Mouse (Mus musculus) midbrain, embryonic 16.5 days (tissue): Measurements from ENCODE around the gene Ccdc171. TPM values are rescaled to one million over a fixed set of nuclear protein-coding genes. Genes with fewer than 3 reads are reported as not detected.

ENCODE experiments used
- ATAC-seq: fragments of 200-750 bp; cut with Nextera tagmentation; 2 replicates; pipeline ENCODE4 v1.8.0; 2017; ENCODE audit warnings: moderate TSS enrichment
- H3K27ac ChIP-seq: fragments of 300-500 bp; sonication (generic); 2 replicates; pipeline ENCODE4 v1.5.1; 2014; ENCODE audit warnings: mild to moderate bottlenecking, low read length, mixed read lengths
- H3K27me3 ChIP-seq: fragments of 300-500 bp; sonication (generic); 2 replicates; pipeline ENCODE4 v1.6.1; 2014; ENCODE audit warnings: low read depth, low read length, mixed read lengths; ENCODE audit not compliant: control insufficient read depth, insufficient read depth
- H3K36me3 ChIP-seq: fragments of 300-500 bp; sonication (generic); 2 replicates; pipeline ENCODE4 v1.6.1; 2014; ENCODE audit warnings: mild to moderate bottlenecking, low read length, moderate library complexity, mixed read lengths; ENCODE audit not compliant: control insufficient read depth, insufficient read depth
- H3K4me1 ChIP-seq: fragments of 300-500 bp; sonication (generic); 2 replicates; pipeline ENCODE4 v1.6.1; 2014; ENCODE audit warnings: mild to moderate bottlenecking, low read length, mixed read lengths; ENCODE audit not compliant: control insufficient read depth, insufficient read depth
- H3K4me2 ChIP-seq: fragments of 300-500 bp; sonication (generic); 2 replicates; pipeline ENCODE4 v1.6.1; 2014; ENCODE audit warnings: mild to moderate bottlenecking, low read length, mixed read lengths
- H3K4me3 ChIP-seq: fragments of 300-500 bp; sonication (generic); 2 replicates; pipeline ENCODE4 v1.5.1; 2014; ENCODE audit warnings: low read depth, mild to moderate bottlenecking, low read length, moderate library complexity, mixed read lengths
- H3K9ac ChIP-seq: fragments of 300-500 bp; sonication (generic); 2 replicates; pipeline ENCODE4 v1.6.1; 2014; ENCODE audit warnings: low read depth, low read length, mixed read lengths
- H3K9me3 ChIP-seq: fragments of 300-500 bp; sonication (generic); replicated peaks from 2 replicates; pipeline ENCODE4 v1.6.1; 2014; ENCODE audit warnings: mild to moderate bottlenecking, low read length, mixed read lengths; ENCODE audit not compliant: control insufficient read depth, poor library complexity, severe bottlenecking
- WGBS: fragments of 180-500 bp; shearing (Covaris S2); extraction: QIAGEN DNeasy Blood & Tissue Kit; methylation state at CpG from one replicate; pipeline ENCODE4 v1.1.7; 2014; 5-methylcytosine and 5-hydroxymethylcytosine counted together
- polyA plus RNA-seq: library from polyadenylated mRNA; unstranded; fragments of >200 nt; fragmentation: Nextera tagmentation; extraction: Ambion mirVana; gene quantifications from 2 replicates; pipeline ENCODE4 v1.2.1, GENCODE M21; 2015

Ccdc171 gene
- polyA plus RNA-seq, 1 experiment from 2014 or later, result 3.5 TPM

DNA sequence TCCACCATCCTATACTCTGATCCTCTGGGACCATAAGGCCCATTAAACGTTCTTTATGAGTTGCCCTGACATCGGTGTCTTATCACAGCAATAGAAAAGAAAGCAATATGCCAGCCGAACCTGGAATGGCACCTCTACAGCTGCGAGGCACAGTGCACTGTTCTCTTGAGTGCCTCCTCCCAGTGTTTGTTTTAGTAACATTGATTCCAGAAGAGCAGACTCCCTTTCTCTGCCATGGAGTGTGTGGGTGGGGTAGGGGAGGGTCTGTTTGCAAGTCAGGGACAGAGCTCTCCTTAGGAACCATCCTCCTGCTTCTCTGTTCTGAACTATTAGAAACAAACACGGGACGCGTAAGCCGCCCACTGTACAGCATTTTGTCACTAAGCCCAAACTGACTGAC, 352.9 kb downstream of the Ccdc171 start:
- Histone ChIP-seq H3K9ac (no peak overlapping the region), H3K9me3 (no peaks in the 10 kb centered on the region; the same call in 1 of the 2 replicates), H3K36me3 (no peaks in the 10 kb centered on the region), H3K4me3 (no peak overlapping the region), H3K4me1 (no peaks in the 10 kb centered on the region), H3K4me2 (no peak overlapping the region), H3K27me3 (no peaks in the 10 kb centered on the region), H3K27ac (no peak overlapping the region)
- 70% methylated on average over 8 of the region's 8 CpGs for WGBS
- ATAC-seq, result no peak

DNA sequence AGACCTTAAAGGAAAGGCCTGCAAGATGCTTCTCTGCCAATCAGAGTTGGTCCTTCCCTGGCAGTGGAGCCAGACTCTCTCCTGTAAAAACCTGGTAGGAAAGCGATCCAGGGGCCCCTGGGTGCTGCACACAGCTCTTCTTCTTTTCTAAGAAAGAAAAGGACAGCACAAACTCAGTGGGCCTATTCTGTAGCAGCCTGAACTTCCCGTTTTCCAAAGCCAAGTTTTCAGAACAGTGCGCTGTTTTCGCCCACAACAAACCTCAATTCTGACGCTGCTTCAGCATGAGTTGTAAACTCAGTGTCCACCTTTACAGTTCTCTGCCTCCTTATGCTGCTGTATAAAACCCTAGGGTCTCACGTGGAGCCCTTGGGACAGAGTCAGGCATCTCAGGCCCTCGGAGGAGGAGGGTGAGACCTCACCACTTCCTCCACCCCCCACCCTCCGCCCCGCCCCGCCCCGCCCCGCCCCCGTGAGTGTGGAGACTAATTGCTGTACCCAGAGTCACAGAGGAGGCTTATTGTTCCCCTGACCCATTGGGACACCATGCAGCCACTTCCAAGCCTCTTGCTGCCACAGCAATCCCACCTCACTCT, 363.2 kb downstream of the Ccdc171 start:
- 64% methylated on average over 13 of the region's 13 CpGs for WGBS
- no peak for ATAC-seq
- Histone ChIP-seq H3K4me3 (no peak overlapping the region), H3K9me3 (no peaks in the 10 kb centered on the region), H3K9ac (no peak overlapping the region), H3K27me3 (no peaks in the 10 kb centered on the region), H3K27ac (no peak overlapping the region), H3K36me3 (no peaks in the 10 kb centered on the region), H3K4me2 (no peak overlapping the region), H3K4me1 (no peaks in the 10 kb centered on the region)

GRCm38 (mm10) chr4:83902081-83902645, 376.8 kb downstream of the Ccdc171 start:
- 84% methylated on average over 9 of the region's 9 CpGs for WGBS
- Histone ChIP-seq H3K9me3 (no peaks in the 10 kb centered on the region), H3K4me1 (no peaks in the 10 kb centered on the region), H3K27me3 (no peaks in the 10 kb centered on the region), H3K4me2 (no peak overlapping the region), H3K9ac (no peak overlapping the region), H3K4me3 (no peak overlapping the region), H3K36me3 (no peaks in the 10 kb centered on the region), H3K27ac (no peak overlapping the region)
- no peak for ATAC-seq

Other genes with a start within 250 kb of the Ccdc171 start
- gene Ttc39b, start 201.3 kb upstream of the Ccdc171 start, polyA plus RNA-seq, result 5.9 and 7.1 TPM in 2 replicates
- 64.9 and 75.5 TPM in 2 replicates for gene Snapc3, start 107.8 kb upstream of the Ccdc171 start, polyA plus RNA-seq
- gene Psip1, start 39.1 kb upstream of the Ccdc171 start, polyA plus RNA-seq, result 284 and 290 TPM in 2 replicates